Comparison of ENCODE assay signal across 14 mouse cellular contexts in the genomic region with DNA sequence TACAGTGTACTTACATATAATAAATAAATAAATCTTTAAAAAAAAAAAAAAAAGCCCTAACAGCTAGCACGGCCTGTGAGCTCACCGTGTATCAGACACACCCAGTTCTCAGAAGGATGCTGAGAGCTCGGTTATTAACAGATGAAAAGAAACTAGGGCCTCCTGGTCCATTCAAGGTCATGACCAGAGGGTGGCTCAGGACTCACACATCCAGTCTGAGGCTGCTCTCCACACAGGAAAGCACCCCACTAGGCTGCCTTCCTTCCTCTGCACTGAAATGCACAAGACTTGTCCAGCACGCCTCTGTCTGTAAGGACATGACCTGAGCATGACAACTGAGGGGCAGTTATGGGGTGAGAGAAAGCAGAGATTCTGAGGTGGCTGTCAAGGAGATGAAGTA. TPM values are rescaled to one million over a fixed set of nuclear protein-coding genes. Genes with fewer than 3 reads are reported as not detected.
DNase-seq lines count a peak whose midpoint lies in the region; ATAC-seq lines count a peak whose summit lies in the region.
"Had no signal": no experiment of that assay in that cellular context is flagged by ENCODE, and none has a peak within 500 bp of the region (broad histone marks: within the 10 kb centered on the region; RNA-seq: fewer than 3 reads in every experiment).

No protein-coding gene starts in this region.

- H3K27ac ChIP-seq in heart, embryonic 14.5 days (replicated peaks in 1 of 2; ENCODE audit: control insufficient read depth in 1 of 2, insufficient read depth in 1 of 2, low read depth in 2 of 2, low read length in 2 of 2) = peak overlapping the region; percentile 61 to 96
- 0 out of 2 replicates have a peak overlapping the region, but pooled peaks have one; percentile 5 for H3K27ac ChIP-seq in lung, embryonic 15.5 days
- H3K27ac ChIP-seq: liver, embryonic 14.5 days had no signal

- no peak overlapping the region for H3K4me3 ChIP-seq in heart, embryonic 14.5 days (ENCODE audit: control insufficient read depth in 1 of 2, insufficient read depth in 1 of 2, low read depth in 1 of 2, low read length in 2 of 2)
- no peak overlapping the region for H3K4me3 ChIP-seq in lung, embryonic 15.5 days
- H3K4me3 ChIP-seq: embryonic facial prominence, embryonic 12.5 days; forebrain, embryonic 12.5 days; hindbrain, embryonic 10.5 days had no signal

- H3K9me3 ChIP-seq in heart, embryonic 14.5 days (ENCODE audit: control insufficient read depth, low read length) = no peaks in the 10 kb centered on the region
- H3K9me3 ChIP-seq in lung, embryonic 15.5 days = no peaks in the 10 kb centered on the region
- H3K9me3 ChIP-seq: embryonic facial prominence, embryonic 12.5 days; forebrain, embryonic 12.5 days; hindbrain, embryonic 10.5 days had no signal

- 0 out of 2 replicates have a peak overlapping the region, but pooled peaks have one; percentile 32 for H3K9ac ChIP-seq in heart, embryonic 14.5 days (ENCODE audit: low read length)
- H3K9ac ChIP-seq in lung, embryonic 15.5 days = no peak overlapping the region
- H3K9ac ChIP-seq: forebrain, embryonic 12.5 days; liver, embryonic 14.5 days had no signal

- no peaks in the 10 kb centered on the region for H3K27me3 ChIP-seq in heart, embryonic 14.5 days (ENCODE audit: control insufficient read depth, insufficient read depth, low read length)
- no peaks in the 10 kb centered on the region for H3K27me3 ChIP-seq in lung, embryonic 15.5 days
- H3K27me3 ChIP-seq: embryonic facial prominence, embryonic 12.5 days; forebrain, embryonic 12.5 days had no signal

- 26% methylated on average over 4 of the region's 4 CpGs for WGBS in heart, embryonic 14.5 days
- WGBS in lung, embryonic 15.5 days = 34% methylated on average over 4 of the region's 4 CpGs

- H3K4me1 ChIP-seq in heart, embryonic 14.5 days (ENCODE audit: control insufficient read depth in 2 of 2, insufficient read depth in 2 of 2, low read length in 2 of 2) = peaks cover 81 to 97% of the 10 kb centered on the region in 2 experiments
- H3K4me1 ChIP-seq in lung, embryonic 15.5 days = peaks cover 98% of the 10 kb centered on the region

- peak; percentile 28 to 54 for DNase-seq in adrenal gland, adult (ENCODE audit: inconsistent age in 2 of 2, low spot score in 1 of 2)
- DNase-seq in adrenal gland, postnatal 25 days = no peak
- no peak for DNase-seq in heart, adult 18-20 months
- DNase-seq in lung, postnatal 14 days = no peak
- DNase-seq in kidney, postnatal 36 days = peak; percentile 32 to 61
- no peak for DNase-seq in frontal cortex, adult 2 months (ENCODE audit: extremely low spot score in 1 of 2, low spot score in 1 of 2)
- DNase-seq: adrenal gland, postnatal 14 days; cerebellum, postnatal 25 days had no signal

- H3K4me2 ChIP-seq in heart, embryonic 14.5 days (ENCODE audit: low read length) = no peak overlapping the region
- no peak overlapping the region for H3K4me2 ChIP-seq in lung, embryonic 15.5 days
- H3K4me2 ChIP-seq: embryonic facial prominence, embryonic 12.5 days; forebrain, embryonic 12.5 days had no signal

- H3K36me3 ChIP-seq in heart, embryonic 14.5 days (ENCODE audit: control insufficient read depth, insufficient read depth, low read length) = peaks cover 12% of the 10 kb centered on the region
- H3K36me3 ChIP-seq in lung, embryonic 15.5 days = no peaks in the 10 kb centered on the region
- H3K36me3 ChIP-seq: forebrain, embryonic 12.5 days had no signal

- ATAC-seq in heart, embryonic 14.5 days (ENCODE audit: insufficient number of reproducible peaks, insufficient read depth, low FRiP score, low read depth) = no peak
- no peak for ATAC-seq in lung, embryonic 15.5 days (ENCODE audit: borderline replicate concordance, extremely low read depth, low FRiP score, low TSS enrichment)

RNA-seq across cellular contexts. Expression of gene Smad6, which starts 50.3 kb away (rescaled TPM):
- total RNA-seq in adrenal gland, postnatal 25 days (2021) = 12.9 and 13.6 TPM in 2 replicates
- polyA plus RNA-seq in heart, embryonic 14.5 days (2014; fragmentation: Nextera tagmentation; extraction: Ambion mirVana) = 18.7 and 30.8 TPM in 2 replicates
- total RNA-seq in heart, adult 18-20 months (2021) = 10 to 100 TPM in 1 of 2 experiments, 1 to 10 TPM in 1; 9.0 to 11.3 TPM
- 13.2 and 14.1 TPM in 2 replicates for polyA plus RNA-seq in lung, embryonic 15.5 days (2015; fragmentation: Nextera tagmentation; extraction: Ambion mirVana)
- 3.1 TPM in 2 replicates for polyA plus RNA-seq in frontal cortex, adult 2 months (2012; rRNA removed)

Comparison
In these comparisons a context has a peak if more than half of its experiments do, and no peak if none do; other contexts are left out.
1. DNase-seq: peak in adrenal gland, adult (2 of 2) and kidney, postnatal 36 days (2 of 2); none in adrenal gland, postnatal 25 days (single experiment), heart, adult 18-20 months (0 of 2), lung, postnatal 14 days (single experiment) and frontal cortex, adult 2 months (0 of 2).